Mouse (Mus musculus): ENCODE results near the gene Txnip. TPM values are rescaled to one million over a fixed set of nuclear protein-coding genes. Genes with fewer than 3 reads are reported as not detected.

The Txnip gene
- polyA plus RNA-seq, 1 experiment from 2014 or later = 75.8 TPM

DNA sequence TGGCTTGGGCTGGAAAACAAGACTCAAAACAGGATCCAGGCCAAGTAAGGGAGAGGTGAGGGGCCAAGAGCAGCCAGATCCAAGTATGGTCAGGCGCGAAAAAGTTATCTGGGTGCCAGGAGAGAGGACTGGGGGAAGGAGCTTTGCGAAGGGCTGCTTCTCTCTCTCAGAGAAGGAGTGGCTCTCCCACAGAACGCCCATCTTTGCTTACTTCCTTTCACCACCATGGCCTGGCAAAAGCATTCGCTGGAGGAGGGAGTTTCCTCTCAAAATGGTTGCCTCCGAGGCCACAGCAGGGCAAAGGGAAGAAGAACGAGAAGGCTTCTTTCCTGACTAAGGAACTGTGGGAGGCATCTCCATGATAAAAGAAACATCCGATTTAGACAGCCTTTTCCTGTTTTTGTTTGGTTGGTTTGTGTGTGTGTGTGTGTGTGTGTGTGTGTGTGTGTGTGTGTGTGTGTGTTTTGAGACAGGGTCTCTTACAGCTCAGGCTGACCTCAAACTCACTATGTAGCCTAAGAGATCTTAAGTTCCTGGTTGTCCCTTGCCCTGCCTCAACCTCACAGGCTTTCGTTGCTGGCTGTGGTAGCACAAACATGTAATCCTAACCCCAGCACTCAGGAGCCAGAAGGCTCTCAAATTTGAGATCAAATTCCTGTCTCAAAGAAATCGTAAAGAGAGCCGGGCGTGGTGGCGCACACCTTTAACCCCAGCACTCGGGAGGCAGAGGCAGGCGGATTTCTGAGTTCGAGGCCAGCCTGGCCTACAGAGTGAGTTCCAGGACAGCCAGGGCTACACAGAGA, 14.3 kb downstream of the Txnip start:
- no peaks in the 10 kb centered on the region for H3K36me3 ChIP-seq
- ATAC-seq (ENCODE audit: insufficient number of reproducible peaks, insufficient read depth, low FRiP score, low TSS enrichment) = no peak
- WGBS = 75% methylated on average over 16 of the region's 16 CpGs
- no peak overlapping the region for H3K4me3 ChIP-seq
- H3K27ac ChIP-seq = peak overlapping the region; percentile 50; the same call in 1 of the 2 replicates
- H3K27me3 ChIP-seq = no peaks in the 10 kb centered on the region
- H3K4me1 ChIP-seq = peaks cover 11% of the 10 kb centered on the region
- H3K9me3 ChIP-seq = no peaks in the 10 kb centered on the region
- H3K4me2 ChIP-seq (replicated peaks) = no peak overlapping the region
- H3K9ac ChIP-seq = no peak overlapping the region

DNA sequence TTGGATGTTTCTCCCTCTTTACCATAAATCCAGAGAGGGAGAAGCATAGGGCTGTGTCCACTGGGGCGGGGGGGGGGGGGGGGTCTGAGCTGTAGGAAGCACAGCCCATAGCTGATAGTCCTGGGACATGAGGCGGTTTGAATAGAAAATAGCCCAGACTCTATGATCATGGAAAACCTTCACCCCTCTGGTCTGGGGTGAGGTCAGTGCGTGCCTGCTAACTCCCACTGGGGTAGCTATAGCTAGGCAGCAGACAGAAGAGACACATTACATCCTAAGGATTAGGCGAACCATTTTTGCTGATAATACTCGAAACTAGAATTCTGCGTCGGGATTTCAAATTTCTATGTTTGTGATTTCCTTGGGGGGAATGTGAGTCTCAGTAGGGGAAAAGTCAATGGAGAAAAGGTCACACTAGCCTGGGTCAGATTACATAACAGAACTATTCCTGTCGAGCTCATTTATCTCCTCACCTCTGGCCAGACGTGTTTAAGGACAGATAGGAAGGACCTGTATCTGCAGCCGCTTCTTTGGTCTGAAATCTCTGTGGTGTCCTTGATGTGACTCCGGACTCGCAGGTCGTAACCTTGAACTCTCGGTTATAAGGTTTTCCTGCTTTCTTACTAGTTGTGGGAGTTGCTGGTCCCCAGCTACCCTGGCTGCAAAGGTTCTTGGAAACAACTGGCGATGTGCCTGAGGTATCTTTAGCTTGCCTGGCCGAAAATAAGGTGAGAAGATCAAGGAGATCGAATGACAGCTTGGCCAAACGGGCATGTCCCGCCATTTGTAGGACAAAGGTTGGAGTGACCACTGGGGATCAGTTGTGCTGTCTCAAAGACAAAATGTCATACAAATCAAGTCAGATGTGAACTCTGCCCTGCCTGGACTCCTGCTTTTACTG, 16.1 kb downstream of the Txnip start:
- Histone ChIP-seq H3K9me3 (no peaks in the 10 kb centered on the region), H3K4me2 (replicated peaks) (no peak overlapping the region), H3K36me3 (no peaks in the 10 kb centered on the region), H3K27me3 (no peaks in the 10 kb centered on the region), H3K4me3 (no peak overlapping the region), H3K27ac (no peak overlapping the region), H3K9ac (no peak overlapping the region), H3K4me1 (peaks cover 15% of the 10 kb centered on the region)
- no peak for ATAC-seq (ENCODE audit: insufficient number of reproducible peaks, insufficient read depth, low FRiP score, low TSS enrichment)
- 63% methylated on average over 18 of the region's 19 CpGs for WGBS

DNA sequence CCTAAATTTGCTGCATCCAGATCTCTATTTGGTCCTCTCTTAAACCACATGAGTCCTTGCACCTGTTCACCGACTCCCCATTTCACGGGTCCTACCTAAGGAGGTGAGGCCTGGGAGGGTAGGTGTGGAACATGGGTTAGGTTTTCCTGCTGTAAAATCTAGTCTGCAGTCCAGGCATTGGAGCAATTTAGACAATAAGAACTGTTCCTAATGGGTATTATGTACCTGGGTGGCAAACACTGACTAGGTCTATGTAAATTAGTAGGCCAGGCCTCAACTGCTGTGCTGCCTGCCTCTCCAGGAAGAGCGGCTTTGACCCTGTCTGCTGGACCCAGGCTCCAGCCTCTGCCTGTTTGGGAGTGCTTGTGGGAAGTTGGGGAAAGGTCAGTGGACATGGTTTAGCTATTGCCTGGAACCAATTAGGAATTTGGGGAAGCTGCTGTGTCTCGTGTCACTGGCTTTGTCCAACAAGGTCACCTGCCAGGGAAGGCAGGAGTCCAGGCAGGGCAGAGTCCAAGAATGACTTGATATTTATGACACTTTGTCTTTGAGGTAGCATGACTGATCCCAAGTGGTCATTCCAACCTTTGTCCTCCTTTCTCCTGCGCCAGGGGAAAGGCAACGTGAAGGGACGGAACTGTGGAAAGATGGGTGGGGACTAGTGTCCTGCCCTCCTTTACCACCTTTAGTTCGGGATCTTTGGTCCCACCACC, 17.7 kb downstream of the Txnip start:
- 82% methylated on average over 8 of the region's 8 CpGs for WGBS
- H3K27ac ChIP-seq = no peak overlapping the region
- no peaks in the 10 kb centered on the region for H3K36me3 ChIP-seq
- no peak overlapping the region for H3K4me2 ChIP-seq (replicated peaks)
- no peak overlapping the region for H3K4me3 ChIP-seq
- no peak for ATAC-seq (ENCODE audit: insufficient number of reproducible peaks, insufficient read depth, low FRiP score, low TSS enrichment)
- H3K9ac ChIP-seq = no peak overlapping the region
- no peaks in the 10 kb centered on the region for H3K9me3 ChIP-seq
- H3K4me1 ChIP-seq = peaks cover 17% of the 10 kb centered on the region
- H3K27me3 ChIP-seq = no peaks in the 10 kb centered on the region

DNA sequence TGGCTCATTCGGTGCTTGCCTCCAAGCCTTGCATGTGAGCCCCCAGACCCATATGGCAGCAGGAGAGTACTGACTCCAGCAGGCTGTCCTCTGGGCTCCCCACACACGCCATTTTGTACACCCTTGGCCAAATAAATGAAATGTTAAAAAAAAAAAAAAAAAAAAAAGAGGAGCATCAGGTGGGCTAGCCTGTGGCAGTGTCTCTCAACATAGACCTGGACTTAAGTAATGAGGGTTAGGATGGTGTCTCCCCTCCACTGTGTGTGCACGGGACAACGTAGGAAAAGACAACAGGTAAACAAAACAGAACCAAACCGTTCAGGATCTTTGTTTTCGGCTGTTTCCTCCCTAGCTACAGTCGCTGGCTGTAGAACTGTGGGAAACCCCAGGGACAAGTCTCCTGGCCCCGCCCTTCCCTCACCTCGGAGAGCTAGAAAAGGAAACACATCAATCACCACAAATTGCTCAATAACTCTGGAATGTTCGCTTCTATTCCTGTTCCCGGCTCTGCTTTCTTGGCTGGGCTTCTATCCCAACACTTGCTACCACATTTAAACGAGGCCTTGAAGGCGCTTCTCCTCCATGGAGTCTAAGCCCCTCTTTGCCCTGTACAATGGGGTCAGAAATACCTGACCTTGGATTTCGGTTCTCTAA, 18.4 kb downstream of the Txnip start:
- Histone ChIP-seq H3K4me2 (replicated peaks) (peak overlapping the region; percentile 38), H3K27ac (peak overlapping the region; percentile 80), H3K4me3 (peak overlapping the region; percentile 9; the same call in 1 of the 2 replicates), H3K36me3 (no peaks in the 10 kb centered on the region), H3K27me3 (no peaks in the 10 kb centered on the region), H3K9ac (no peak overlapping the region), H3K4me1 (peaks cover 19% of the 10 kb centered on the region), H3K9me3 (no peaks in the 10 kb centered on the region)
- 52% methylated on average over 14 of the region's 14 CpGs for WGBS
- no peak for ATAC-seq (ENCODE audit: insufficient number of reproducible peaks, insufficient read depth, low FRiP score, low TSS enrichment)

DNA sequence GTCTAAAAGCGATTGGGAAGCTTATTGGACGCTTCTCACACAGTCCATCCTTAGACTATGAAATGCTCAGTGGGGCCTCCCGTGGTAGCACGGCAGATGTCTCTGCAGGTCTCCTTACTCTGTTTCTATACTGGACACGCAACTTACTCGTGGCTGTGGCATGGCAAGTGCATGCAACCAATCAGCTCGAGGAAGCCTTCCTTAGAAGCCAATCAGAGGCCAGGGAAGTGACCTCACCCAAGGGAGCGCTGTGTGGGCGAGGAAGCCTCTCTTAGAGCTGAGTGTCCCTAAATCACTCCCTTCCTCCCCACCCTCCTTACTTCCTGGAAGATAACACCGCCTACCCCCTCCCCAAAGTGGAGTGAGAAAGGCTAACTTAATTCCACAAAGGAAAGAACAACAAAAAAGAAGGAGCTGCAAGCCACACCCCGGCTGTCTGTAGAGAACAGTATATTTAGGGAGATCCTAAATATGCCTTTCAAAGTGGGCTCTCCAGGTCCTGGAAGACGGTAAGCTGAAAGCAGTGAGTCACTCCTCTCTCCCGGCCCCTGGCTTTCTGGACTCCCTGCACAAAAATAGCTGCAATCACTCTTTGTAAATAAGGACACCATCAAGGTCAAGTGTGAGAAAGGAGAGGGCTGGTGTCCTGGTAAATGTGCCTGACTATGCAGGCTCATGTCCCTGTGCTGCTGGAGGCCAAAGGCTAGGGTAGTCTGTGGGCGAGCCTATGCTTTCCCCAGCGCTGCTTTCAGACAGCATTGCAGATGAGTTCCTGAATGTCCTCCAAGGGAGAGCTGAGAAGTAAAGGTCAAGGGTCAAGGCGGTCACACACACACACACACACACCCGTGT, 19.2 kb downstream of the Txnip start, which contains the start of gene Gm16253:
TSS of gene Gm16253 (plus strand) at position 295 of the 852 bp plus-strand sequence.
- H3K27ac ChIP-seq = peak within 1 kb of the TSS; percentile 80
- no peaks in the 10 kb centered on the region for H3K36me3 ChIP-seq
- no peaks in the 10 kb centered on the region for H3K27me3 ChIP-seq
- WGBS = 28% methylated on average over 17 of the region's 17 CpGs
- no peak within 1 kb of the TSS for H3K9ac ChIP-seq
- H3K4me2 ChIP-seq (replicated peaks) = peak within 1 kb of the TSS; percentile 38
- H3K4me3 ChIP-seq = peak within 1 kb of the TSS; percentile 9
- peak; percentile 77 for ATAC-seq (ENCODE audit: insufficient number of reproducible peaks, insufficient read depth, low FRiP score, low TSS enrichment)
- H3K4me1 ChIP-seq = peaks cover 19% of the 10 kb centered on the region
- no peaks in the 10 kb centered on the region for H3K9me3 ChIP-seq

DNA sequence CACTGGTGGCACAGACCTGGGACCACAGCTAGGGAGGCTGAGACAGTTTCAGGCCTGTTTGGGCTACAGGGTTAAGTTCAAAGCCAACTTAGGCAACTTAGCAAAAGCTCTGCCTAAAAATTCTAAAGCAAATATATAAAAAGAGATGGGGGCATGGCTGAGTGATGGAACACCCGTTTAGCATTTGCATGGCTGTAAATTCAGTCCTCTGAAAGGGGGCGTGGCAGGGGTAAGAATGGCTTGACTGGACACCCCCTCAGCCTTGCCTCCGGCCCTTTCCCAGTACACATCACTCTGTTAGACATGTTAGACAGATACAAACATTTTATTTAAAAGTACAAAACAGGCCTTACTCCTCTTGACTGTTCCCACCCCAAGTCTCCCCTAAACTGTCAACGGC, 19.8 kb downstream of the Txnip start:
- WGBS = 84% methylated on average over 4 of the region's 4 CpGs
- Histone ChIP-seq H3K27me3 (no peaks in the 10 kb centered on the region), H3K27ac (peak overlapping the region; percentile 80), H3K4me2 (replicated peaks) (no peak overlapping the region), H3K4me1 (peaks cover 19% of the 10 kb centered on the region), H3K4me3 (no peak overlapping the region), H3K9me3 (no peaks in the 10 kb centered on the region), H3K36me3 (no peaks in the 10 kb centered on the region), H3K9ac (no peak overlapping the region)
- no peak for ATAC-seq (ENCODE audit: insufficient number of reproducible peaks, insufficient read depth, low FRiP score, low TSS enrichment)

DNA sequence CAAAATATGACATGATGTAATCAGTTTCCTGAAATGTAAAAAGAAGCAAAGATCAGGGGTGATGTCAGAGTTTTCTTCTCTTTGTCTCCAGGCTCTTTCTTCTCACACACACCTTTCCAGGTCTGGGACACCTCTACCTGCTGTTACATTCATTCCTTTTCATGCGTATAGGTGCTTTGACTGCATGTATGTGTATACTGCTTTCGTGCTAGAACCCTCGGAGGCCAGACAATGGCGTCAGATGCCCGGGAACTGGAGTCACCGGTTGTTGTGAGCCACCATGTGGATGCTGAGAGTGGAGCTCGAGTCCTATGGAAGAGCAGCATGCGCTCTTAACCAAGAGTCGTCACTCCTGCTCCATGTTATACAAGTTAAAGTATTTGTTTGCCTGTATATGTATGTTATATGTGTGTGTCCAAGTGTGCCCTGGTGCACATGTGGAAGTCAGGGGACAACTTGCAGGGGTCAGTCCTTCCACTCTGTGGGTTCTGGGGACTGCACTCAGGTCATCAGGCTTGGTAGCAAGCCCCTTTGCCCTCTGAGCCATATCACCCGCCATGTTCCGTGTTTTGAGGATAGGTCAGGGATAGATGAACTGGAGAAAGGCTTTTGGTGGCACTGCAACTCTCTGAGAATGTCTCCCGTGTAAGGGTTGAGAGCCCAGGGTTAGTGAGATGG, 20.9 kb downstream of the Txnip start:
- H3K27me3 ChIP-seq = no peaks in the 10 kb centered on the region
- H3K4me1 ChIP-seq = peaks cover 19% of the 10 kb centered on the region
- no peak overlapping the region for H3K4me2 ChIP-seq (replicated peaks)
- H3K27ac ChIP-seq = no peak overlapping the region
- WGBS = 77% methylated on average over 12 of the region's 12 CpGs
- no peaks in the 10 kb centered on the region for H3K9me3 ChIP-seq
- no peaks in the 10 kb centered on the region for H3K36me3 ChIP-seq
- no peak for ATAC-seq (ENCODE audit: insufficient number of reproducible peaks, insufficient read depth, low FRiP score, low TSS enrichment)
- H3K9ac ChIP-seq = no peak overlapping the region
- no peak overlapping the region for H3K4me3 ChIP-seq

DNA sequence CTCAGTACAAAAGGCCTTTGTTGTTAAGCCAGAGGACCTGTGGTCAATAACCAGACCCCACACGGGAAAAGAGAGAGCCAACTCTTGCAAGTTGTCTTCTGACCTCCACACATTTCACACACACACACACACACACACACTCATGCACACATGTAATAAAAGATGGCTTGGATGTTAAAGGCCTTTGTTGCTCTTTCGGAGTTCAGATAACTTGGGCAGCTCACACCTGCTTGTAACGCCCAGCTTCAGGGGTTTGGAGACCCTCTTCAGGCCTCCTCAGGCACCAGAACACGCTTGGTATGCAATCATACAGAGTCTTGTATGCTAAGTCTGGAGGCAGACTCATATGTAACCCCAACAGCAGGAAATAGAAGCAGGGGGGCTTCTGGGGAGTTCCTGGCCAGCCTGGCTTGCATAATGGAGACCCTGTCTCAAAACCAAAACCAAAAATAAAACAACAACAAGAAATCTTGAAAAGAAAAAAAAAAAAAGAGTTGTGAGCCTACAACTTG, 21.5 kb downstream of the Txnip start:
- Histone ChIP-seq H3K9me3 (no peaks in the 10 kb centered on the region), H3K36me3 (no peaks in the 10 kb centered on the region), H3K4me1 (peaks cover 16% of the 10 kb centered on the region), H3K4me3 (no peak overlapping the region), H3K9ac (no peak overlapping the region), H3K27ac (no peak overlapping the region), H3K4me2 (replicated peaks) (no peak overlapping the region), H3K27me3 (no peaks in the 10 kb centered on the region)
- WGBS = 80% methylated on average over 4 of the region's 4 CpGs
- ATAC-seq (ENCODE audit: insufficient number of reproducible peaks, insufficient read depth, low FRiP score, low TSS enrichment) = no peak

DNA sequence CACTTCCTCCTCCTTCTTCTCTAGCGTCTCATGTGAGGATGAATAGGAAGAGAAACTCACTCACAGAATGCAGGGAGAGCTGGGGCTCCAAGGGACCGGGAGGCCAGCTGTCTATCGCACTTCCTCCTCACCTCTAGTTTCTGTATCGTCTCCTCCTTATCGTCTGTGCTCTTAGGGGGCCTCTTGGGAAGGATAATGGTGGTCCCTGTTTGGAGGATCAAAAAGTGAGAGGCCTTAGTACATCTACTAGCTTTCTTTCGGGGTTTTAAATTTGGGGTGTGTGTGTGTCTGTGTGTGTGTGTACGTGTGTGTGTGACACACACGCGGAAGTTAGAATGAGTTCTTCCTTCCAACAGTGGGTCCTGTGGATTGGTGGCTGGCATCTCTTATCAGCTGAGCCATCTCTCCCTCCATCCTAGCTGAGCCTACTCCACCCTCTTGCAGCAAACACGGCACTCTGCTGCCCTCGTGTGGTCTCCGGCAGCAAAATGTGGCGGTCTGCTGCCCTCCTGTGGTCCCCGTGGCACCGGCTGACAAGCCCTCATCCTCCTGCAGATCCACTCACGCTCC, 22.2 kb downstream of the Txnip start:
- WGBS = 13% methylated on average over 16 of the region's 16 CpGs
- Histone ChIP-seq H3K4me1 (peaks cover 16% of the 10 kb centered on the region), H3K27me3 (no peaks in the 10 kb centered on the region), H3K27ac (no peak overlapping the region), H3K4me2 (replicated peaks) (peak overlapping the region; percentile 49), H3K36me3 (no peaks in the 10 kb centered on the region), H3K4me3 (peak overlapping the region; percentile 12; the same call in 1 of the 2 replicates), H3K9me3 (no peaks in the 10 kb centered on the region), H3K9ac (0 out of 2 replicates have a peak overlapping the region, but pooled peaks have one; percentile 17)
- ATAC-seq (ENCODE audit: insufficient number of reproducible peaks, insufficient read depth, low FRiP score, low TSS enrichment) = peak; percentile 35; the same call in 1 of the 2 replicates

DNA sequence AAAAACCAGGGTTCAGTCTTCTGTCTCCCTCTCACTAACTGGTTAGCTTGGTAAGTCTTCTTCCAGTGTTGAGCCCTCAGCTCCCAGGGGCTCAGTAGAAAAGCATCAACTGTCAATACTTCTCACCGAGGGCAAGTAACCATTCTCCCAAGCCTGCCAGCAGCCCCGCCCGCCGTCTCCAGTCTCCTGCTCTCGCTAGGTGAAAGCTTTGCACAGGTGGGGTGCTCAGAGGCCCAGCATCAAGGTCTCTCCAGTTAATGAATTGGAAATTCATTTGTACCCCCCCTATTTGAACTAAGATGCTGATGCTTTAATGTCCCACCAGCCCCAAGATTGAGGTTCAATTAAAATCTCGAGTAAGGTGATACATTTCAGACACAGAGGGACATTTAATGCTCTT, 23.4 kb downstream of the Txnip start:
- Histone ChIP-seq H3K27me3 (no peaks in the 10 kb centered on the region), H3K9me3 (no peaks in the 10 kb centered on the region), H3K4me3 (no peak overlapping the region), H3K36me3 (no peaks in the 10 kb centered on the region), H3K4me2 (replicated peaks) (peak overlapping the region; percentile 49), H3K27ac (no peak overlapping the region), H3K9ac (no peak overlapping the region), H3K4me1 (peaks cover 16% of the 10 kb centered on the region)
- 52% methylated on average over 6 of the region's 6 CpGs for WGBS
- ATAC-seq (ENCODE audit: insufficient number of reproducible peaks, insufficient read depth, low FRiP score, low TSS enrichment) = no peak

Measured in embryonic facial prominence, embryonic 12.5 days (tissue).